Mouse (Mus musculus) layer of hippocampus, postnatal 25 days (tissue): ENCODE data around the gene Plpp1. TPM values are rescaled to one million over a fixed set of nuclear protein-coding genes. Genes with fewer than 3 reads are reported as not detected.

Source experiments
- DNase-seq, 2 experiments: peaks; one replicate each; pipeline ENCODE4 v3.0.0; 2022; ENCODE audit warnings: mixed read lengths in 2 of 2, low spot score in 1 of 2; ENCODE audit errors: extremely low spot score in 1 of 2
- total RNA-seq, 2 experiments: library from RNA; stranded (reverse); gene quantifications; 2 replicates each; pipeline ENCODE4 v1.2.3; 2021

Gene Plpp1
- total RNA-seq, 2 experiments from 2014 or later, result 30.9 to 33.1 TPM

DNA sequence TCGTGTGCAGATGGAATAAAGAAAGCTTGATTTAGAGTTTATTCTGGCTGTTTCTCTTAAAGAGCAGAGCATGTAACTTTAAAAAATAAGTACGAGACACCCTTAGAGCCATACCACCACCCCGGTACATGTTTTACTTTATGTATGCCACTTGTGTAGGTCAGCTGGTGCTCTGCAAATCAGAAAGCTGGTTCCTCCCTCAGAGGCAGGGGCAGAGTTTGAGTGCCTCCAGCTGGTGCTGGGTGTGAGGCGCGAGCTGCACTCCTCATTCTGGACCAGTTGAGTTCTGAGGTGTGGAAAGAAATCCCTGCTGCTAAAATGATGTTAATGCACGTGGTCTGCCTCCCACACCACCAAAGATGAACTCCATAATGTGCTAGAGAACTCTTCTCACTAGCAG, 53.8 kb downstream of the Plpp1 start:
- DNase-seq, result no peak

DNA sequence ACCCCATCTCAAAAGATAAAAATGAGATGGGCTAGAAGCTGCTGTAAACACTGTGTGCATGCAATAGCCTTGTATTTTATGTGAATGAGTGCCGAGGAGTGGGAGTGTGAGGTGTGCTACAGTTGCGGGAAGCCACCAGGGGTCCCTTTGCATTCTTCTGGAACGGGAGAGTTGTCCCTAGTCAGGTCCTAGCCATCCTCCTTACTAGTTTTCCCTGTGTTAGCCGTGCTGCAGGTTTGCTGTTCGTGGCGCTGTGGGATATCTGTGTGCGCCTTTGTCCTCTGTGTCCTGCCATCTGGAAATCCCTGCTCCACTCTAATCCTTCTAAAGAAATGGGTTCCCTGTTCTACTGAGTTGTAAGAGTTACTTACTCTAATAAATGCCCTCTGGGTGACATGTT, 57.3 kb downstream of the Plpp1 start:
- DNase-seq, result no peak

DNA sequence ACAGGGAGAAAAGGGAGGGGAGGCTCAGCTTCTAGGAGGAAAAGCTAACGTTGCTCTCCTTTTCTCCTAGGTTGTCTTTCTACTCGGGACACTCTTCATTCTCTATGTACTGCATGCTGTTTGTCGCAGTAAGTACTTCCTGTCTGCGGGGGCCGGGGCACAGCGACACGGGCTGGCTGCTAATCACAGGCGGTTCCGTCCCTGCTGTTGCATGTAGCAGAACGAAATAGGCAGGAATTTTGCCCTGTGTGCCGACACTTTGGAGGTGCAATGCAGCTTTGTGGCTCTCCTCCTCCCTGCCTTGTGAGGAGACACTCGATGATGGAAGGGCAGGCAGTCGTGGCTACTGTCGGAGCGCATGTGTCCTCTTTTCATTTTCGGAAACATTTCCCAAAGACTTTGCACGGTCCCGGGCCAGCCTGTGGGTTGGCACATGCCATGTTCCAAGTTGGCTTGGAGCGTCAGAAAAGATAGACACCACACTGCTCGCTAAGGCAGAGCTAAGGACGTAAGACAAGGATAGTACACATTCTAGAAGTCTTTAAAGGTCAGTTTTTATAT, 59.1 kb downstream of the Plpp1 start:
- DNase-seq, result no peak

DNA sequence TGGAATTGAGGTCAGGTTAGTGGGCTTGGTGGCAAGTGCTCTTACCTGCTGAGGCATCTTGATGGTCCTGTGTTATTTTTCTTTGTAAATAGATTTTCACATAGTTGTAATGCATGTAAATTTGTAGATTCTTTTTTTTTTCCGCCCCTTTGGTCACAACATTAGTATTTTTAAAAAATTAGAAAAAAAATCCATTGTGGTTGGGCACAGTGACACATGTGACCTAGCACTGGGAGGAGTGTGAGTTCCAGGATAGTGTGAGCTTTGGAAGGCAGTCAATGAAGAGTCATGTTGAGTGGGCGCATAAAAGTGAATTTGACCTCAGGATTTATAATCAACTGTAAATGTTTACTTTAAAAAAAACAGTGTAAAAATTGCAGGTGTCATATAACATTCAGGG, 59.8 kb downstream of the Plpp1 start:
- no peak for DNase-seq

DNA sequence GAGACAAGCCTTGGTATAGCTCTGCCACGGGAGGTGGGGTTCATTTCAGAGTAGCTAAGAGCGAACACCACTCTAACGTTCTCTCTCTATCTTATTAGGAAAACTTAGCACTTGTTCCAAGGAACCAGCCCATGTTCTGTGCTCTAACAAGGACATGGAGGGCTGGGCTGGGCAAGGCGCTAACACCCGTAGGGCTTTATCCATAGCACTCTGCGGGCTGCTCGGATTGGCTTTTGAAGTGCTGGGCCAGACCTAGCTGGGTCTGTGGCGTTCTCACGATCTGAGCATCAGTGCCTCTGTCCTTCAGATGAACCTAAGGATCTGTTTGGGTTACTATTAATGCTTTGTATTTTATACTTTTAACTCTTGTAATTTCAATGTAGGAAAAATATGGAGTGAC, 60.3 kb downstream of the Plpp1 start:
- DNase-seq, result no peak

DNA sequence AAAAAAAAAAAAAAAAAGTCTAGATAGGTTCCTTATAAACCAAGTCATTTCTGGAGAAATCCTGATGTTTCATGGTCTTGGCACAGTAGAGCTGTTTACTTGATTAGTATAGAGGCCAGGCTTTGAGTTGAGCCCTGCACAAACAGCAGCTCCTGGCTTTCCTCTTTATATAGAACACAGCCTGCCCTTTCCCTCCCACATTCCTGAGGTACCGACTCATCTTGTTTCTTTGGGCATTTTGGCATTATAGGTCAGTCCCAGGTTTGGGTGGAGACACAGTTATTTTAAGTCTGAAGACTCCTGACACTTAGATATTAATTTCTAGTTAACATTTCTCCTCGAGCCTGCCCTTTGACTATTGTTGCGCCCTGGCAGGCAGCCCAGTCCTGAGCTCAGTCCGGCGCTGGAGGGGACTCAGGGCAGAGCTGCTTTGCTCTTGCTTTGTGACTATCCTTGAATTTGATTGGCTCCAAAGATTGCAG, 61.3 kb downstream of the Plpp1 start:
- no peak for DNase-seq

DNA sequence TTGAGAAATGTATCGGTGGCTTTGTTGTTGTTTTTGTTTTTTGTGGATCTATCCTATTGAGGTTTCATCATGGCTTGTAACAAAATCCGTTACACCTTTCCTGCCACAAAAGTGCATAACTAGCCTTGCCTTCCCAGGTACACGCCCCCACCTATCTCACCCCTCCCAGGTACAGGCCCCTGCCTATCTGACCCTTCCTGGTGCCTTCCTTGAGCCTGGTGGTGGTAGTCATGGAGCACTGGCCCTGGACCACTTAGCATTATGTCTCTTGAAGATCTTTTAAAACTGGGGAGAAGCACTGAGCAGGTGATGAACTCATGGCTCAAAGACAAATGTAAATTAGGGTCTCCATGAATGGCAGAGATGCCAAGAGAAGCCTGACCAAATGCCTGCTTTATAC, 61.8 kb downstream of the Plpp1 start:
- no peak for DNase-seq

DNA sequence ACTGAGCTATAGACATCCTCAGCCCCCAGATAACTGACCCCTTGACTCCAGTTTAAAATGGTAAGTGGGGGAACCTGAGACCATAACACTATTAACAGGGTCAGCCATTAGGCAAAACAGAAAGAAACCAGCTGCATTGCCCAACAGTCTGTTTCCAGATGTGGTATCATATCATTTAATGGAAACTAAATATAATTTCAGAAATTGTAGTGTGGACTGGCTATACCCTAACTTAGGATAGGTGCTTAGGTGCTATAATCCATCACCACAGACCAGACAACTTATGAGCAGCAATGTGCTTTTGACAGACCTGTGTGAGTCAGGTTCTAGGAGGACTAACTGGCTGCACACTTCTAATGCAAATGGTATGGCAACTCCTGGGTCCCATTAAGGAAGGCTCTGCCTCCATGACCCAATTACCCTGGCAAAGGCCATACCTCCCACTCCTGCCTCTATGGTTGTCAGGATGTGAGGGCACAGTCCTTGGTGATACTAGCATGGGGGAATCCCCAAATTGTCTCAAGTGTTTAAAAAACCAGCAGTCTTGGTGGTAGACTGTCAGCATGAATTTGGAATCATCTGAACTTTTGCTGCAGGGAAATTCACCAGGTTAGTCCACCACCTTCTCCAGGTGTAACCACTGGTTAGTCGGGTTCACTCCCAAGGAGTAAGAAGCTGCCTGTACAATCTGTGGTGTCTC, 62.5 kb downstream of the Plpp1 start:
- no peak for DNase-seq

DNA sequence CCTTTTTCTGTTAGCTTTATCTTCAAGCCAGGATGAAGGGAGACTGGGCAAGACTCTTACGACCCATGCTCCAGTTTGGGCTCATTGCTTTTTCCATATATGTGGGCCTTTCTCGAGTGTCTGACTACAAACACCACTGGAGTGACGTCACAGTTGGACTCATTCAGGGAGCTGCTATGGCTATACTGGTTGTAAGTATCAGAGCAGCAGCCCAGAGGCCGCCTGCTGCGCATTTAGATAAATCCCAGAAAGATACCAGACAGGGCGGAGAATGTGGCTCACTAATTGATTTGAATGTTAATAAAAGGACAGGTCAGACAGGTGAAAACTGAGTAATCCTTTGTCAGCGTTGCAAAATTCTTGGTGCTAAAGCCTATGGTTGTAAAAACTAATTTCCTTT, 66.2 kb downstream of the Plpp1 start:
- no peak for DNase-seq

DNA sequence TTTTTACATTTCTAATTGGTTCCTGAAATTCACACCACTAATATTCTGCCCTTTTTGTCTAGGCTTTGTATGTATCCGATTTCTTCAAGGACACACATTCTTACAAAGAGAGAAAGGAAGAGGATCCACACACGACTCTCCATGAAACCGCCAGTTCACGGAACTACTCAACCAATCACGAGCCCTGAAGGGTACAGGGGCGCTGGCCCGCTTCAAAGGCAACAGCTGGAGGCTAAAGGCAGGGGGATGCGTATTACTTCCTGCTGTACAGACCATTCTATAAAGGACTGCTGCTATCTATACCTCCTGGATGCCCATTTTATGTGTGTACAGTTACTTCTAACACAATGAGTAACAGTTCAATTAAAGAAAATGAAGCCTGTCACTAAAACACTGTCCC, 66.8 kb downstream of the Plpp1 start:
- no peak for DNase-seq

DNA sequence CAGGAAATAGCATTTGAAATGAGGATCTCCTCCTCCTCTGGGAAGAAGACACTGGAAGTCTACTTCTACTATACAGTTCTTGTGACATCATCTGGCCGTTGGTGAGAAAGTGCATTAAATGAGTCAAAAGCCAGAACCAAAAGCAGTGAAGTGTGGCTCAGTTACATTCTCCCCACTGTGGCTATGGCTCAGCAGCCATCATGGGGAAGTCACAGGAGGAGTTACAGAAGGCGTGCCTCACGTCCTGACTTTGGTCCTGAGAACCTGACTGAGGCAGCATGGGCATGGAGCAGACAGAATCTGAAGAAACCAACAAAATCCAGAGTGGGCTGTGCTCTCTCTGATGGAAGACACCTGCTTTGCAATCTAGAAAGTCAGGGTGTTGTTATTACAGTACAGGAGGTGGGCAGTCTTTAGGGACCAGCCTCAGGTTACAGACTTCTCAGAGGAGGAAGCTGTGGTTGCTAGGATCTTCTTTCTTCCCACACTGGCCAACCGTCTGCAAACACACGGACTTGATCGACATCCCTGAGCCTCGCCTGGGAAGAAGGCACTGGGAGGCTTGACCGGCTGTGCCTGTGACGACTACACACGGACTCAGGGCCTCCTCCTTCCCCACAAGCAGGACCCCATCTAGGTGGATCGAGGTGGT, 69.6 kb downstream of the Plpp1 start:
- DNase-seq, result no peak

DNA sequence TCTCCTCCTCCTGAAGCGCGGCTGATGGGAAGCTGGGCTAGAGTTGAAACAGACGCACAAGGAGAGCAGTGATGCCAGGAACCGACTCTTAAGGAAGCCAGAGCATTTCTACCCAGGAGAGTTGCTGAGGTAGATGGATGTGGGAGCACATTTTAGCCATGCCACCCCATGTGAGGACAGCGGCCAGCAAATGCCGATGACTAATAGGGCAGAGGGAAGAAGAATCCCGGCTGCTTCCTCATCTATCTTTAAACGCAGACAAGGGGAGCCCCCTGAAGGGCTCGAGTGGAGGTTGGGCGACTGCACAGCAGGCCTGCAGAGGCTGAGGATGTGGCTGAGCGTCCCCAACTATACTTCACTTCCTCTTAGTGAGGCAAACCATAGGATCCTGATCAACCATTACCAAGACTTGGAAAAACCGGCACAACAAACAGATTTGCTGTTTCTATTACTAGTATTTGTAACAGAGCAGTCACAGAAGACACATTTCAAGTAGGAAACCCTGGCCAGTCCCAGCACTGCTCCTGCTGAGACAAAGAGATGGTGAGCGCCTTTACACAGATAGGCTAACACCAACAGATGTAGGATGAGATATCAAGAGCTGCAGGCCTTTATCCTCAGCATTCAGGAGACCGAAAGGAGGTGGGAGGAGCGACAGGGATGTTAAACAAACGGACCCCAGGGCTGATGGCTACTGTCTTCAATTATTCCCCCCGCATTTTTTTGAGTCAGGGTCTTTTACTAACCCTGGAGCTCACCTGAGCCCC, 71.1 kb downstream of the Plpp1 start:
- no peak for DNase-seq

DNA sequence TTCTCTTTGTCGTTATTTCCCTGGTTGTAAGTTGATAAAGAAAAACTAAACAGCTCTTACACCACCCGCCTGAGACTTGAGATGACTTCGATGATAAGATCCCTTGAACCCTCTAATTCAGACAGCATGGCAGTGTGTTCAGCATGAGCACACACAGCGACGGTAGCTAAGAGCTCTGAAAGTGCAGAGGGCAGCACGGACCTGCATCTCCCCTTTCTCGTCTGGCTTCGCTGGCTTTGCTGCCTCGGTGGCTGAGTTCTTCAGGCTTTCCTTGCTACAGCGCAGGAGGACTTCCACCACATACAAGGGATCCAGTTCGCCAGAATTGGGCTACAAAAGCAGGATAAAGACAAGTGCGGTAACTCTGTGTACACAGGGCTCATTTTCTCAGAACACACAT, 86.6 kb downstream of the Plpp1 start:
- DNase-seq, result no peak

DNA sequence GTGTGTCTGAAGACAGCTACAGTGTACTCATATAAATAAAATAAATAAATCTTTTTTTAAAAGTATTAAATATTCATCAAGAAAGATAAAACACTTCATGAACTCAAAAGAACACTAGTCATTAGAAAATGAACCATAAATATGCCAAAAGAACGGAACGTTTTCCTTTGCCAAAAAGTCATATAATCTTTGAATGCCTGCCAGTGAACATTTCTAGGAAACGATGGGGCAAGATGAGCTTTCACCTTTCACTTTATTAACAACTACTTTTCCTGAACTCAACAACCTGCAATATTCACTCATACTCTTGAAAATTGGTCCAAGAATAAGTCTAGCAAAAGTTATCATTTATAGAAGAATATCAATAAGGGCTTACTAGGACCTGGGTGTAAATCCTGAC, 101.6 kb downstream of the Plpp1 start:
- DNase-seq, result no peak

DNA sequence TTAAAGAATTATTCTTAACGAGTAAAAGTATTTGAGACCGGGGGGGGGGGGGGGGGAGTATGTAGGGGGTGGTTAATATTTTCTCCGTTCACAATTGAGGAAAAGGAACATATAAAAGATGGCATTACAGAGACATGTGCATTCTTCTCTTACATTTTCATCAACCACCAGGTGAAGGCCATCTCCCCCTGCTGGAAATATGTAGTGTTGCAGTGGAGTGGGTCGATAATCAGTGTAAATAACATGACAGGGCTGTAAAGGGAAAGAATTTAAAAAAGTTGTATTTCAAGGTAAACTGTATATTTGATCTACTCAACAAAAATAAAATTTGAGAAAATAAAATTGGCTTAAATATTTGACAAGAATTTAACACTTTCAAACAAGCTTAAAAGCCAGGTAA, 109.1 kb downstream of the Plpp1 start:
- peak in 1 of 2 experiments; percentile 19 for DNase-seq

DNA sequence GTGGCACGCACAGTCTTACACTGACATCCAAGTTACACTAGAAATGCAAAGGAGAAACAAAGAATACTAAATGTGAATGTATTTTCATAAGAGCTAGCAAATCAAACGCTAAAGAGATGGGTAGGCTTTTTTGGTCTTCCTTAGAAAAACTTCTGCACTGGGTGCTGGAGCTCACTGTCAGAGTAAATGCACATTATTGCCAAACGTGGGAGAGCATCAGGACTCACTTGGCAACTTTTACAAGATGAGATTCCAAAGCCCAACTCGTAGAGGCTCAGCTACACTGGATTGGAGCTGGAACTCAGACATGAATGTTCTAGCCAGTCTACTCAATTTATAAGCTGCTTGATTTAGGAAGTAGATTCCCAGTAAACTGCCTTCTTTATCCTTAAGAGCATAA, 109.8 kb downstream of the Plpp1 start:
- no peak for DNase-seq

Other genes with a start within 250 kb of the Plpp1 start
- under 1 TPM; 0.19 to 0.44 TPM for gene Il31ra, start 206.4 kb upstream of the Plpp1 start, total RNA-seq
- gene Ddx4, start 148.3 kb upstream of the Plpp1 start, total RNA-seq, result 1 to 10 TPM; 1.4 to 1.5 TPM
- 10 to 100 TPM; 20.0 to 28.0 TPM for gene Slc38a9, start 140.0 kb upstream of the Plpp1 start, total RNA-seq
- 10 to 100 TPM; 41.7 to 44.0 TPM for gene Mtrex, start 126.6 kb downstream of the Plpp1 start, total RNA-seq
- gene Dhx29, start 126.7 kb downstream of the Plpp1 start, total RNA-seq, result 10 to 100 TPM; 23.2 to 23.9 TPM
- gene Ccno, start 187.0 kb downstream of the Plpp1 start, total RNA-seq, result 1 to 10 TPM; 4.8 to 5.1 TPM
- gene Mcidas, start 193.1 kb downstream of the Plpp1 start, total RNA-seq, result under 1 TPM; 0.37 to 0.75 TPM
- under 1 TPM in 1 of 2 experiments, not detected in 1; 0.39 TPM for gene Cdc20b, start 234.3 kb downstream of the Plpp1 start, total RNA-seq
- gene Gpx8, start 245.6 kb downstream of the Plpp1 start, total RNA-seq, result 10 to 100 TPM in 1 of 2 experiments, 1 to 10 TPM in 1; 8.4 to 11.9 TPM